Mouse (Mus musculus) kidney, embryonic 16.5 days (tissue): Measurements from ENCODE around the gene Cntfr. TPM values are rescaled to one million over a fixed set of nuclear protein-coding genes. Genes with fewer than 3 reads are reported as not detected.
A peak's percentile ranks its signal among the peaks of the same experiment; 100 is the strongest.

Experiments
- ATAC-seq: fragments of 200-750 bp; cut with Nextera tagmentation; 2 replicates; pipeline ENCODE4 v1.8.0; 2017; ENCODE audit warnings: moderate TSS enrichment; ENCODE audit not compliant: low FRiP score, low TSS enrichment
- H3K27ac ChIP-seq: fragments of 300-500 bp; sonication (generic); 2 replicates; pipeline ENCODE4 v1.5.1; 2014; ENCODE audit warnings: low read length
- H3K27me3 ChIP-seq: fragments of 300-500 bp; sonication (generic); 2 replicates; pipeline ENCODE4 v1.6.1; 2014; ENCODE audit warnings: low read length, control low read depth, mixed read lengths; ENCODE audit not compliant: insufficient read depth
- H3K36me3 ChIP-seq: fragments of 300-500 bp; sonication (generic); 2 replicates; pipeline ENCODE4 v1.6.1; 2014; ENCODE audit warnings: low read length, control low read depth, mixed read lengths; ENCODE audit not compliant: insufficient read depth
- H3K4me1 ChIP-seq: fragments of 300-500 bp; sonication (generic); 2 replicates; pipeline ENCODE4 v1.6.1; 2014; ENCODE audit warnings: low read length, control low read depth, mixed read lengths; ENCODE audit not compliant: insufficient read depth
- H3K4me2 ChIP-seq: fragments of 300-500 bp; sonication (generic); replicated peaks from 2 replicates; pipeline ENCODE4 v1.6.1; 2014; ENCODE audit warnings: low read depth, low read length
- H3K4me3 ChIP-seq: fragments of 300-500 bp; sonication (generic); 2 replicates; pipeline ENCODE4 v1.5.1; 2014; ENCODE audit warnings: mild to moderate bottlenecking, low read length
- H3K9ac ChIP-seq: fragments of 300-500 bp; sonication (generic); replicated peaks from 2 replicates; pipeline ENCODE4 v1.6.1; 2014; ENCODE audit warnings: low read length
- H3K9me3 ChIP-seq: fragments of 300-500 bp; sonication (generic); 2 replicates; pipeline ENCODE4 v1.6.1; 2016; ENCODE audit warnings: low read length, control low read depth
- WGBS: fragments of 180-500 bp; shearing (Covaris S2); extraction: QIAGEN DNeasy Blood & Tissue Kit; methylation state at CpG from one replicate; pipeline ENCODE4 v1.1.7; 2014; 5-methylcytosine and 5-hydroxymethylcytosine counted together
- polyA plus RNA-seq: library from polyadenylated mRNA; unstranded; fragments of >200 nt; fragmentation: Nextera tagmentation; extraction: Ambion mirVana; gene quantifications from 2 replicates; pipeline ENCODE4 v1.2.1, GENCODE M21; 2015

Gene Cntfr
- polyA plus RNA-seq, 1 experiment from 2014 or later, result 18.8 TPM

DNA sequence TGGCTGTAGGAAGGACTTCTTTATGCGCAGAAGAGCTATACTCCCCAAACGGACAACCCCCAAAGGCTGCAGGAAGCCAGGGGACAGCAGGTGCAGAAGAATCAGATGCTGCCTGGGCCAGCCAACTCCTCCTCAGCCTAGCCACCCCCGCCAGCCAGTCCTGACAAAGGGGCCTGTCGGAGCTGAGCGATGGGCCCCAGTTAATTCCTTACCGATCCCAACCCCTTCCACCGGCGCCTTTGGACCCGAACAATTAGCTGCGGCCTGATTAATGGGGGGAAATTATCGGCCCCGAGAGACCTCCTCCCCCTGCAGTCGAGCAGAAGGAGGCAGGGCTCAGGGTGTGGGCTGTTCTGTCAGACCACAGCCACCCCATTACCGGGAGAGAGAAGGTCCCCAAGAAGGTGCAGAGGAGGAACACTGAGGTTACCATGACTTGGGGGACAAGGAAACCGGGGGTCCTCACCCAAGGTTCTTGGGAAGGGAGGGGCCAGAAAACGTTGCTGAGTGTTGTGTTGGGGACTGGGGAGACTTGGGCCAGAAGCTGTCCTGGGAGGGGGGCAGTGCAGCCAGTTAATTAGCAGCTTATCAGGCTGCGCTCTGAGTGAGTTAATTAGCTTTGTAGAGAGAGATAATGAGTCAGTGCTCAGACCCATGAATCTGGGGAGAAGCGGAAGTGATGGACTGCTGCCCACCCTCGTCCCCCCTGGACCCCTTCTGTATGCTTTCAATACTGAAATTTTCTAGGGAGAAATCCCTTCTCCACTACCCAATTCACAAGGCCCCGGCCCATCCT is 30.1 kb upstream of the Cntfr start:
- no peak for ATAC-seq

DNA sequence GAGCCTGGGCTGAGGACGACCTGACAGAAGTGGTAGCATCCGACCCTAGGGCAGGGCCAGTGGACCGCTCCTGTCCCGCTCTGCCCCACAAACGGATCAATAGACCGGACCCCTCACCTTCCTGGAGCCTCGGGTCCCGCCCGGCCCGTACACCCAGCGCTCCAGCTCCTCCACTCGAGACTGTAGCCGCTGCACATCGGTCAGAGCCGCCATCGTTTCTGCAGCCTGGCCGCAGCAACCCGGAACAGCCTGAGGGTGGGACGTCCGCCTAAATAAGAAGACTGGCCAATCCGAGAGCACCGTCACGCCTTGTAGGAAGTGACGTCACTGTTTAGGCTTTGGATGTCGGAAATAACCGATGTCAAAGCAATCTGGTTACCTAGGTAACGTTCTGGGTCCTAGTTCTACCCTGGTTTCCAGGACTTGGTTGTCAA is 26.0 kb upstream of the Cntfr start, which contains the start of gene Dctn3:
Gene Dctn3 (minus strand): TSS at position 253 of the 434 bp plus-strand sequence.
- peaks cover 44% of the 10 kb centered on the region for H3K27me3 ChIP-seq
- peak within 1 kb of the TSS; percentile 81 for H3K4me3 ChIP-seq
- peak within 1 kb of the TSS; percentile 88 for H3K4me2 ChIP-seq
- peak within 1 kb of the TSS; percentile 84 for H3K9ac ChIP-seq
- peaks cover 17% of the 10 kb centered on the region for H3K36me3 ChIP-seq
- H3K9me3 ChIP-seq, result no peaks in the 10 kb centered on the region
- WGBS, result 0% methylated on average over 27 of the region's 27 CpGs
- no peak within 1 kb of the TSS for H3K27ac ChIP-seq
- peak; percentile 95 for ATAC-seq
- peaks cover 22% of the 10 kb centered on the region for H3K4me1 ChIP-seq

More for the DNA sequence above, 30.1 kb upstream of the Cntfr start:
- peak overlapping the region; percentile 4; the same call in 1 of the 2 replicates for H3K4me2 ChIP-seq
- WGBS, result 15% methylated on average over 20 of the region's 20 CpGs
- no peaks in the 10 kb centered on the region for H3K9me3 ChIP-seq
- H3K4me3 ChIP-seq, result no peak overlapping the region
- no peak overlapping the region for H3K27ac ChIP-seq
- H3K4me1 ChIP-seq, result peaks cover 27% of the 10 kb centered on the region
- H3K36me3 ChIP-seq, result no peaks in the 10 kb centered on the region
- H3K27me3 ChIP-seq, result peaks cover 80% of the 10 kb centered on the region
- H3K9ac ChIP-seq, result no peak overlapping the region

DNA sequence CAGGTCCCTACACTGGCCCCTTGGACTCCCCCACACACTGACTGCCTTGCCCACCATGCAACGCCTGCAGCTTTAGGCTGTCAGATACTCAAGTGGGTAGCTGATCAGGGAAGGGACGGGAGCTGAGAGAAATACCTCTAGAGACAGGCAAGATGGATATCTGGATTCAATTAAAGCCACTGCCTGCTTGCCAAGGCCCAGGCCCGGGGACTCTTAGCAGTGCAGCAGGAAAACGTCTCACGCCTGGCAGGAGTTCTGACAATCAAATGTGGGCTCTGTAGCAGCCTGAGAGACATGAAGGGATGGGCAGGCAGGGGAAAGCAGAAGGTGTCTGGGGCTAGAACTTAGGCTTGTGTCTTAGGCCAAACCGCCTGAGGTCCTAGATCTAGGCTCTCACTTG is 19.9 kb upstream of the Cntfr start:
- Histone ChIP-seq H3K27ac (no peak overlapping the region), H3K27me3 (no peaks in the 10 kb centered on the region), H3K36me3 (peaks cover 32% of the 10 kb centered on the region), H3K4me3 (no peak overlapping the region), H3K9me3 (no peaks in the 10 kb centered on the region), H3K4me1 (peaks cover 20% of the 10 kb centered on the region), H3K4me2 (no peak overlapping the region), H3K9ac (no peak overlapping the region)
- no peak for ATAC-seq
- 78% methylated on average over 6 of the region's 6 CpGs for WGBS

DNA sequence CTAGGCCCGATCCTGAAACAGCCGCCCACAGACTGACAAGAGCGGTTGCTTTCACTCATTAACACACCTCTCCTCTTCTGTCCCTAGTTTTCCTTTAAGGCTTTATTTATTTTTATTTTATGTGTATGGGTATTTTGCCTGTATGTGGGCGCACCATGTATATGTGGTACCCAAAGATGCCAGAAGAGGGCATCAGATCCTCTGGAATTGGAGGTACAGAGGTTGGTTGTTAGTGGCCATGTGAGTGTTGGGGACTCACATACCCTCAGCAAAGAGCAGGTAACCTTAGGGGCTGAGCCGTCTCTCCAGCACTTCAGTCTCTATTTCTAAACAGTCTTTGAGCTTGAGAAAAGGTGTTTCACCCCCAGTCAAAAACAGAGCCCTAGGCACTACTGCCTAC is 18.7 kb upstream of the Cntfr start:
- no peak overlapping the region for H3K27ac ChIP-seq
- peaks cover 32% of the 10 kb centered on the region for H3K36me3 ChIP-seq
- H3K9me3 ChIP-seq, result no peaks in the 10 kb centered on the region
- 84% methylated on average over 5 of the region's 5 CpGs for WGBS
- no peak for ATAC-seq
- peaks cover 27% of the 10 kb centered on the region for H3K4me1 ChIP-seq
- H3K4me2 ChIP-seq, result no peak overlapping the region
- no peak overlapping the region for H3K9ac ChIP-seq
- H3K27me3 ChIP-seq, result no peaks in the 10 kb centered on the region
- no peak overlapping the region for H3K4me3 ChIP-seq

DNA sequence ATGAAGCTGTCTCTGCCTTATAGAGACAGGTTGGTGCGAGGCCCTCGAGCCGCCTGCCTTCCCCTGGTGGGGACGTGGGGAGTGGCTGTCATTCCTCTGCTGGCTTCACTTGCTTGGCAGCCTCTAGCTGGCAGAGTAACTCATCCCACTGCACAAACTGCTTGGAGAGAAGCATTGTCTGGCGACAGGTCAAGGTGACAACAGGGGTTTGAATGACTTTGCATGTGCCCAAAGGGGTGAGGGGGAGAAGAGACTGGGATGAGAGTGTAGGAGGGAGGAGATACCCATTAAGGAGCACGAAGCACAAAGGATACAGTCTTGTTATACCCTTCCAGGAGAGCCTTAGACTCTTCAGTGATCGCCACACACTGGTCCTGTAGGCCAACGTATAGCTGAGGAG is 18.2 kb upstream of the Cntfr start:
- Histone ChIP-seq H3K4me1 (peaks cover 27% of the 10 kb centered on the region), H3K4me3 (no peak overlapping the region), H3K9ac (no peak overlapping the region), H3K27me3 (no peaks in the 10 kb centered on the region), H3K27ac (no peak overlapping the region), H3K4me2 (no peak overlapping the region), H3K9me3 (no peaks in the 10 kb centered on the region), H3K36me3 (peaks cover 32% of the 10 kb centered on the region)
- WGBS, result 77% methylated on average over 8 of the region's 8 CpGs
- no peak for ATAC-seq

DNA sequence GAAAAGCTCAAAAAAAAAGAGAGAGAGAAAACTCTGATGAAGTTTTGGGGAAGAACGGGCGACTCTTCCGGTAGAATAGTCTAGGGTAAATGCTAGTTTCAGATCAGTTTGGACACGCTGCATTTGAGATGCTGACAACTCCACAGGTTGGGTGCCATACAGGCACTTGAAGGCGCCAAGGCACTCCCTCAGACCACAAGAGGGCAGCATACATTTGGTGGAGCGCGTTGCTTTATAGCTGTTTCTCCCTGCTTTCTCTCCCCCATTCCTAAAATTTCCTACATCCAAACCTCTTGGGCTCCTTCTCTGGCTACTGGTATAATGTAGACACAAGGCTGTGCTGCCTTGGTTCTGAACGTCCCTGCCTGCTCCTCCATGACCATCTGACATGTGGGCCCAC is 17.4 kb upstream of the Cntfr start:
- Histone ChIP-seq H3K4me1 (peaks cover 27% of the 10 kb centered on the region), H3K4me3 (peak overlapping the region; percentile 67), H3K4me2 (peak overlapping the region; percentile 86), H3K36me3 (peaks cover 28% of the 10 kb centered on the region), H3K9me3 (no peaks in the 10 kb centered on the region), H3K27me3 (no peaks in the 10 kb centered on the region), H3K9ac (peak overlapping the region; percentile 81; the same call in 1 of the 2 replicates), H3K27ac (no peak overlapping the region)
- no peak for ATAC-seq
- WGBS, result 12% methylated on average over 8 of the region's 8 CpGs

DNA sequence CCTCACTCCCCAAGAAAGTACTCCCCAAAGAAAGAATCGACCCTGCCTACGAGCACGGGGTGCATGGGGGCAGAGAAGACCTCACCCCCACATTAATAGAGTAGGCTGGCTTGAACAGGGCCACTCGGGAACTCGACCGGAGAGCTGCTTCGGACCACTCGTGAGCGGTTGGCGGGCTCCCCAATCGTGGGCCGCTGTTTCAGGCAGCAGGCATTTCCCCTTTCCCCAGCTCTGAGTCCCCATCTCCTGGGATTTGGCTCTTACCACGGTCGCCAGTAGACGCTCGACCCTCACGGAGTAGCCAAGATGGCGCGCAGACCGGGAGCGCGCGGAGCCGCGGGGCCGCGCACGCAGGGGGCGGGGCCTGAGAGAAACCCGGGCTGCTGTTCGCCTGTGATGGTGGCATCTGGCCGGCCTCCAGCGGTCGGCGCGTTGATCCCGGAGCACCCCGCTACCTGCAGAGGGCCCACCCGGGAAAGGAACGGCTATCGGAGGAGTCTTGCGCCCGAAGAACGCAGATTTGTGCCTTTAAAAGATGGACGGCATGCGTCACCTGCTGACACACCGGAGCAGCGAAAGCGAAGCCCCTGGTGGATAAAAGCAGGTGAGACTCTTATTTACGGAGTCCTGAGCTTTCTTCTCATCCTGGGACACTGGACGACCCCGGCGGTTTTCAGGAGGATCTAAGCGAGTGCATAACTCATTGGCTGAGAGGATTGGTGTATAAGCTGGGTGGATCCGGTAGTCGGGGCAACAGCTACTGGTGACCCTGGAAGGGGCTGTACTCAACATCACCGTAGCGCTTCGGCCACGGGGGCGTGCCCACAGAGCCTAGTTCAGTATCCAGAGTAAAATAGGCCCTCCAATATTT is 16.5 kb upstream of the Cntfr start, which contains the start of gene Rpp25l:
Gene Rpp25l (minus strand): TSS at position 338 of the 871 bp plus-strand sequence.
- under 1% methylated on average over 61 of the region's 61 CpGs for WGBS
- H3K4me3 ChIP-seq, result peak within 1 kb of the TSS; percentile 67
- peaks cover 20% of the 10 kb centered on the region; the same call in 1 of the 2 replicates for H3K36me3 ChIP-seq
- no peaks in the 10 kb centered on the region for H3K27me3 ChIP-seq
- peak; percentile 68 for ATAC-seq
- peak within 1 kb of the TSS; percentile 56 for H3K27ac ChIP-seq
- H3K4me1 ChIP-seq, result peaks cover 27% of the 10 kb centered on the region
- no peaks in the 10 kb centered on the region for H3K9me3 ChIP-seq
- peak within 1 kb of the TSS; percentile 86 for H3K4me2 ChIP-seq
- H3K9ac ChIP-seq, result peak within 1 kb of the TSS; percentile 81

DNA sequence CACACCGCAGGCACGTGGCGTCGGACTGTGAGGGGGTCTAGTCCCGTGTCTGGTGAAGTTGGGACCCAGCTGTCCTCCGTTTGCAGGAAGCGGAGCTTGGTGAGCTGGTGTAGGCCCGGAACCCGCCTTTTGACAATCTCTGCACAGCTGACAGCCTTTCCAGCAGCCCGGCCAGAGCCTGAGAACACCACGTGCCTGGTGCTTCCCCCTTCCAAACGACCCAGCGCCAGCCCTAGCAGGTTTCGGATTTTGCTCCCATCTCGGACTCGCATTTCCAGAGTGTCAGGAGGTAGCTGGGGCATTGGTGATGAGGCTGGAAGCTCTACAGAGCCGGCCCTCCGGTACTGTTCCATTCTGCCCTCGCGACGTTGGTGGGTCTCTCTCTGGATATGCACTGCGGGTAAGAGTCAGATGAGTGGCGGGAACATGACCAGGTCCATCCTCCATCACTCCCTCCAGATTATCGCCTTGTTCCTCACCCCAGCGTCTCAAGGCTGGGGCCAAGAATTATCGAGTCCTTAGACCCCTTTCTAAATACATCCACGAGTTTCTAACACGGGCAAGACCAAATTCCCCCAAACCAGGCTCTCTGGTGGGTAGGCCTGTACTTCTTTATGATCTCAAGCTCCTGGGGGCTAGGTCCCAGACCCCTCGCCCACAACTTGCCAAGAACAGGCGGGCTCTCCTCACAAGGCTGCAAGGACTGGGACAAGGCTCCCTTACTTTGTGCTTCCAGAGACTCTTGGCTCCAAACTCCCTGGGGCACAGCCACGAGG is 15.7 kb upstream of the Cntfr start:
- Histone ChIP-seq H3K4me2 (peak overlapping the region; percentile 86), H3K4me1 (peaks cover 33% of the 10 kb centered on the region), H3K27ac (peak overlapping the region; percentile 56), H3K4me3 (peak overlapping the region; percentile 67), H3K9ac (peak overlapping the region; percentile 81), H3K9me3 (no peaks in the 10 kb centered on the region), H3K36me3 (peaks cover 11% of the 10 kb centered on the region; the same call in 1 of the 2 replicates), H3K27me3 (no peaks in the 10 kb centered on the region)
- 34% methylated on average over 31 of the region's 31 CpGs for WGBS
- ATAC-seq, result peak; percentile 13; the same call in 1 of the 2 replicates

DNA sequence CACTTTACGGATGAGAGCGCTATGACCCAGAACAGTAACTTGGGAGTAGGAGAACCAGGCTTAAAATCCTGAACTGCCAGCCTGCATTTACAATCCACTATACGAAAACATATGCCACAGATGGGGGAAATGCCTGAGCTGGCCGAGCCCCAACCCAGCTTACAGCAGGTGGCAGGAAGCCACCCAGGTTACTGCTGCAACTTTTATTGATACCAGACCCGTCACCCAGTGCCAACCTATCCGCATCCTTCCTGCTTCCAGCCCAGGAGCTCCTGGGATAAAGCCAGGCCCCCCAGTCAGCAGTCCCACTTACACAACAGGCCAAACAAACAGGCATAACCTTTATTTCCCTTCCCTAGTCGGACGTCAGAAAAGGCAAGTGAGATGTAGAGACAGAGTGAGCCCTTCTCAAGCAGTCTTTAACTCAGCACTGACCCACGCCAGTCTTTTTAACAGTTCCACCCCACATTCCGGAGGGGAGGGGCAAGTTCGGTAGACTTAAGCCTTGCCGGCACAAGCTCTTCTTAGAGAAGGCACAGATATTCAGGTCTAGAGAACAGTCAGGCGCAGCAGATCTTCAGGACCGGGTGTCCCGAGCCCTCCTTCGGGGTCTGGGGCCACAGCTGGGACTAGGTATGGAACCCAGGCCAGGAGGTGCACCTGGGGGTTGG is 15.0 kb upstream of the Cntfr start:
- no peak for ATAC-seq
- WGBS, result 80% methylated on average over 16 of the region's 16 CpGs
- H3K27ac ChIP-seq, result no peak overlapping the region
- H3K9ac ChIP-seq, result peak overlapping the region; percentile 81
- no peaks in the 10 kb centered on the region for H3K27me3 ChIP-seq
- no peaks in the 10 kb centered on the region for H3K9me3 ChIP-seq
- H3K36me3 ChIP-seq, result 0 out of 2 replicates have a peak, but pooled peaks cover 6% of the 10 kb centered on the region
- H3K4me2 ChIP-seq, result peak overlapping the region; percentile 86
- H3K4me1 ChIP-seq, result peaks cover 39% of the 10 kb centered on the region
- H3K4me3 ChIP-seq, result peak overlapping the region; percentile 67
